Comparison of ENCODE assay signal across 9 mouse cellular contexts in the genomic region with DNA sequence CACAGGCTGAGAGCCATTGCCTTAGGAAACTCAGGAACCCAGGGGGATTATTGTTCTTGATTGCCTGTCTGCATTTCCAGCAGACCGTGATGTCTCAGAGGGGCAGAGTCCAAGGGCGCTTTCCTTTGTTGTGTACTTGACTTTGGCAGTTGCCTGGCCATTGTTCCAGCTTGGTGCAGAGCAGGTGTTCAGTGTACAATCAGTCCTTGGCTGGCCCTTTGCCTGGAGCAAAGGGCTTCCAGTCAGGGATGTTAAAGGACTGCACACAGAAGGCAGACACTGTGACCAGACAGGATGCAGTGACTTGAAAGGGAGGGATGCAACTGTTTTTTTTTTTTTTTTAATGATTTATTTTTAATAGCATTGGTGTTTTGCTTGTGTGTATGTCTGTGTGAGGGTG. TPM values are rescaled to one million over a fixed set of nuclear protein-coding genes. Genes with fewer than 3 reads are reported as not detected.
DNase-seq lines count a peak whose midpoint lies in the region; ATAC-seq and TF ChIP-seq lines count a peak whose summit lies in the region.
"Had no signal": no experiment of that assay in that cellular context is flagged by ENCODE, and none has a peak within 500 bp of the region (broad histone marks: within the 10 kb centered on the region; RNA-seq: fewer than 3 reads in every experiment).

No protein-coding gene starts in this region.

- no peaks in the 10 kb centered on the region for H3K27me3 ChIP-seq in kidney, embryonic 14.5 days (ENCODE audit: control insufficient read depth, insufficient read depth, low read length)
- no peaks in the 10 kb centered on the region; the same call in 1 of the 2 replicates for H3K27me3 ChIP-seq in lung, embryonic 15.5 days

- DNase-seq in kidney, adult 18-20 months = peak; percentile 60
- peak; percentile 71 to 75 for DNase-seq in heart, postnatal 36 days
- DNase-seq in right cerebral cortex, postnatal 25 days = no peak
- no peak for DNase-seq in layer of hippocampus, adult 18-20 months (ENCODE audit: low spot score in 2 of 2)
- DNase-seq: cerebellum, adult 18-20 months had no signal

- no peaks in the 10 kb centered on the region for H3K9me3 ChIP-seq in kidney, embryonic 14.5 days (ENCODE audit: control insufficient read depth, low read length)
- no peaks in the 10 kb centered on the region for H3K9me3 ChIP-seq in lung, embryonic 15.5 days

- peak; percentile 2; the same call in 1 of the 2 replicates for TF ChIP-seq CTCF in bone marrow, adult 2 months (IDR thresholded peaks at IDR 0.05; ENCODE audit: control insufficient read depth, insufficient read depth, low read length)

- no peak overlapping the region for H3K4me2 ChIP-seq in kidney, embryonic 14.5 days (replicated peaks; ENCODE audit: low read depth, low read length)
- H3K4me2 ChIP-seq in lung, embryonic 15.5 days = no peak overlapping the region

- H3K36me3 ChIP-seq in kidney, embryonic 14.5 days (ENCODE audit: control insufficient read depth, insufficient read depth, low read length) = no peaks in the 10 kb centered on the region
- H3K36me3 ChIP-seq in lung, embryonic 15.5 days = no peaks in the 10 kb centered on the region

- H3K9ac ChIP-seq in kidney, embryonic 14.5 days (ENCODE audit: low read depth, low read length) = no peak overlapping the region
- no peak overlapping the region for H3K9ac ChIP-seq in lung, embryonic 15.5 days

- no peak overlapping the region for H3K27ac ChIP-seq in kidney, embryonic 14.5 days (ENCODE audit: low read depth, low read length)
- no peak overlapping the region for H3K27ac ChIP-seq in bone marrow, adult 2 months (ENCODE audit: control insufficient read depth, insufficient read depth, low read depth, low read length, poor library complexity)
- peak overlapping the region; percentile 47; the same call in 1 of the 2 replicates for H3K27ac ChIP-seq in lung, embryonic 15.5 days

- no peak for TF ChIP-seq POLR2A in bone marrow, adult 2 months (IDR thresholded peaks at IDR 0.05; ENCODE audit: borderline replicate concordance, control insufficient read depth, low read depth, low read length)

- 80% methylated on average over 2 of the region's 2 CpGs for WGBS in kidney, embryonic 14.5 days
- WGBS in bone marrow, adult 2 months = 76% methylated on average over 2 of the region's 2 CpGs
- WGBS in lung, embryonic 15.5 days = 77% methylated on average over 2 of the region's 2 CpGs

- intact Hi-C loops in heart, postnatal 36 days (cut with DNase I) = loop anchor here (2.0 kb wide), 1 partner anchor 62 kb away; no protein-coding TSS in a partner anchor

- peaks cover 22% of the 10 kb centered on the region for H3K4me1 ChIP-seq in kidney, embryonic 14.5 days (ENCODE audit: control insufficient read depth, insufficient read depth, low read length)
- peaks cover 14% of the 10 kb centered on the region for H3K4me1 ChIP-seq in bone marrow, adult 2 months (ENCODE audit: control insufficient read depth, insufficient read depth, low read length)
- peaks cover 52% of the 10 kb centered on the region for H3K4me1 ChIP-seq in lung, embryonic 15.5 days

- H3K4me3 ChIP-seq in kidney, embryonic 14.5 days (ENCODE audit: low read length) = no peak overlapping the region
- no peak overlapping the region for H3K4me3 ChIP-seq in bone marrow, adult 2 months (replicated peaks; ENCODE audit: control insufficient read depth, low read depth, low read length)
- H3K4me3 ChIP-seq in lung, embryonic 15.5 days = no peak overlapping the region

- no peak for ATAC-seq in kidney, embryonic 14.5 days (ENCODE audit: low FRiP score, low TSS enrichment)
- ATAC-seq in lung, embryonic 15.5 days (ENCODE audit: borderline replicate concordance, extremely low read depth, low FRiP score, low TSS enrichment) = no peak
- ATAC-seq in frontal cortex, adult (ENCODE audit: low TSS enrichment) = no peak

RNA-seq across cellular contexts. Expression of a gene that starts 20.9 kb away (rescaled TPM):
- polyA plus RNA-seq in kidney, embryonic 14.5 days (2014; fragmentation: Nextera tagmentation; extraction: Ambion mirVana) = 1.8 and 2.9 TPM in 2 replicates
- polyA plus RNA-seq in bone marrow, adult 2 months (2011; ENCODE audit: insufficient read depth, insufficient read length, low replicate concordance, missing spikeins) = 19.2 and 34.2 TPM in 2 replicates
- total RNA-seq in heart, postnatal 36 days (2021) = 10 to 100 TPM; 37.1 to 64.2 TPM
- polyA plus RNA-seq in lung, embryonic 15.5 days (2015; fragmentation: Nextera tagmentation; extraction: Ambion mirVana) = 43.2 and 49.6 TPM in 2 replicates
- 10 to 100 TPM; 69.7 to 89.5 TPM for total RNA-seq in layer of hippocampus, adult 18-20 months (2021)

RNA-seq across cellular contexts. Expression of a gene that starts 30.1 kb away (rescaled TPM):
- polyA plus RNA-seq in kidney, embryonic 14.5 days (2014; fragmentation: Nextera tagmentation; extraction: Ambion mirVana) = 45.8 and 47.4 TPM in 2 replicates
- 15.8 and 18.6 TPM in 2 replicates for polyA plus RNA-seq in bone marrow, adult 2 months (2011; ENCODE audit: insufficient read depth, insufficient read length, low replicate concordance, missing spikeins)
- total RNA-seq in heart, postnatal 36 days (2021) = 10 to 100 TPM; 23.0 to 24.0 TPM
- 42.4 and 45.2 TPM in 2 replicates for polyA plus RNA-seq in lung, embryonic 15.5 days (2015; fragmentation: Nextera tagmentation; extraction: Ambion mirVana)
- 10 to 100 TPM; 15.4 to 17.9 TPM for total RNA-seq in layer of hippocampus, adult 18-20 months (2021)

RNA-seq across cellular contexts. Expression of a gene that starts 30.4 kb away (rescaled TPM):
- 106 and 108 TPM in 2 replicates for polyA plus RNA-seq in kidney, embryonic 14.5 days (2014; fragmentation: Nextera tagmentation; extraction: Ambion mirVana)
- 25.2 and 32.9 TPM in 2 replicates for polyA plus RNA-seq in bone marrow, adult 2 months (2011; ENCODE audit: insufficient read depth, insufficient read length, low replicate concordance, missing spikeins)
- 10 to 100 TPM; 68.1 to 73.7 TPM for total RNA-seq in heart, postnatal 36 days (2021)
- 109 and 112 TPM in 2 replicates for polyA plus RNA-seq in lung, embryonic 15.5 days (2015; fragmentation: Nextera tagmentation; extraction: Ambion mirVana)
- total RNA-seq in layer of hippocampus, adult 18-20 months (2021) = 10 to 100 TPM; 66.9 to 73.1 TPM

Comparison
In these comparisons a context has a peak if more than half of its experiments do, and no peak if none do; other contexts are left out.
1. DNase-seq: peak in kidney, adult 18-20 months (single experiment) and heart, postnatal 36 days (2 of 2); none in right cerebral cortex, postnatal 25 days (single experiment) and layer of hippocampus, adult 18-20 months (0 of 2).